Comparison of ENCODE assay signal across 13 mouse cellular contexts in genomic region chr14:79031230-79031740, GRCm38 (mm10).
DNase-seq lines count a peak whose midpoint lies in the region.
"Had no signal": no experiment of that assay in that cellular context is flagged by ENCODE, and none has a peak within 500 bp of the region (broad histone marks: within the 10 kb centered on the region; RNA-seq: fewer than 3 reads in every experiment).

No protein-coding gene starts in this region.

- peak; percentile 55 for DNase-seq in gonadal fat pad, adult 2 months (ENCODE audit: low read depth)
- peak; percentile 57 to 88 for DNase-seq in layer of hippocampus, adult 18-20 months (ENCODE audit: low spot score in 2 of 2)
- DNase-seq in layer of hippocampus, adult 9-11 months: peak; percentile 84
- DNase-seq in MN1 (ENCODE audit: low spot score): no peak
- no peak for DNase-seq in retina, postnatal 1 day
- no peak for DNase-seq in cerebellum, adult 18-20 months
- DNase-seq: cerebellum, adult 11 months; cerebellum, adult 9-11 months; cerebellum, postnatal 36 days; gastrocnemius, adult 2 months; gastrocnemius, postnatal 36 days; heart, adult 2 months; heart, postnatal 14 days had no signal

Comparison
In these comparisons a context has a peak if more than half of its experiments do, and no peak if none do; other contexts are left out.
1. DNase-seq: peak in gonadal fat pad, adult 2 months (single experiment), layer of hippocampus, adult 18-20 months (2 of 2) and layer of hippocampus, adult 9-11 months (single experiment); none in MN1 (single experiment), retina, postnatal 1 day (single experiment) and cerebellum, adult 18-20 months (0 of 2).